Mouse (Mus musculus) brain, embryonic 14.5 days (tissue): ENCODE measurements around the gene Ptpn7.

Experiments
- CTCF ChIP-seq: fragments of 200-500 bp; IDR thresholded peaks from 2 replicates; pipeline ENCODE4 v1.5.1; 2012; ENCODE audit warnings: inconsistent platforms, mild to moderate bottlenecking, moderate library complexity, borderline replicate concordance; ENCODE audit not compliant: insufficient read depth, insufficient read length; ENCODE audit errors: extremely low read depth
- POLR2A ChIP-seq: fragments of 200-500 bp; IDR thresholded peaks from 2 replicates; pipeline ENCODE4 v1.6.1; 2012; ENCODE audit warnings: mild to moderate bottlenecking, inconsistent platforms, borderline replicate concordance; ENCODE audit not compliant: poor library complexity, insufficient read depth, insufficient read length, severe bottlenecking; ENCODE audit errors: extremely low read depth

- TF ChIP-seq CTCF (no peak), POLR2A (no peak)
Observed at GRCm38 (mm10) chr1:135159556-135160123, 27.1 kb downstream of the Ptpn7 start.
